Mouse (Mus musculus): ENCODE measurements around the gene Inpp5k. TPM values are rescaled to one million over a fixed set of nuclear protein-coding genes. Genes with fewer than 3 reads are reported as not detected.

Gene Inpp5k
- polyA plus RNA-seq, 1 experiment from 2014 or later = 59.3 TPM

- H3K9me3 ChIP-seq (ENCODE audit: control insufficient read depth, low read length) = no peaks in the 10 kb centered on the region
- no peak overlapping the region for H3K27ac ChIP-seq (ENCODE audit: low read length)
- peaks cover 34% of the 10 kb centered on the region for H3K4me1 ChIP-seq (replicated peaks; ENCODE audit: control insufficient read depth, insufficient read depth, low read length)
- peaks cover 9% of the 10 kb centered on the region for H3K27me3 ChIP-seq (replicated peaks; ENCODE audit: control insufficient read depth, insufficient read depth, low read length)
- peak overlapping the region; percentile 77; the same call in 1 of the 2 replicates for H3K9ac ChIP-seq (replicated peaks; ENCODE audit: low read depth, low read length)
- peaks cover 2% of the 10 kb centered on the region; the same call in 1 of the 2 replicates for H3K36me3 ChIP-seq (ENCODE audit: control insufficient read depth, insufficient read depth)
- 64% methylated on average over 20 of the region's 20 CpGs for WGBS
- no peak for ATAC-seq
- peak overlapping the region; percentile 99 for H3K4me2 ChIP-seq (ENCODE audit: low read length)
- peak overlapping the region; percentile 74 for H3K4me3 ChIP-seq (replicated peaks; ENCODE audit: low read length)
Measured at GRCm38 (mm10) chr11:75656621-75657590, 26.1 kb downstream of the Inpp5k start.

- Histone ChIP-seq H3K4me1 (replicated peaks; ENCODE audit: control insufficient read depth, insufficient read depth, low read length) (peaks cover 27% of the 10 kb centered on the region), H3K27me3 (replicated peaks; ENCODE audit: control insufficient read depth, insufficient read depth, low read length) (peaks cover 9% of the 10 kb centered on the region), H3K4me3 (replicated peaks; ENCODE audit: low read length) (no peak overlapping the region), H3K4me2 (ENCODE audit: low read length) (no peak overlapping the region), H3K27ac (ENCODE audit: low read length) (no peak overlapping the region), H3K36me3 (ENCODE audit: control insufficient read depth, insufficient read depth) (peaks cover 2% of the 10 kb centered on the region; the same call in 1 of the 2 replicates), H3K9ac (replicated peaks; ENCODE audit: low read depth, low read length) (no peak overlapping the region), H3K9me3 (ENCODE audit: control insufficient read depth, low read length) (no peaks in the 10 kb centered on the region)
- no peak for ATAC-seq
Measured at GRCm38 (mm10) chr11:75657841-75658240, 27.1 kb downstream of the Inpp5k start.

GRCm38 (mm10) chr11:75658311-75658710 lies 27.5 kb downstream of the Inpp5k start:
- 92% methylated on average over 13 of the region's 13 CpGs for WGBS
- Histone ChIP-seq H3K9me3 (ENCODE audit: control insufficient read depth, low read length) (no peaks in the 10 kb centered on the region), H3K27me3 (replicated peaks; ENCODE audit: control insufficient read depth, insufficient read depth, low read length) (peaks cover 6% of the 10 kb centered on the region), H3K4me3 (replicated peaks; ENCODE audit: low read length) (no peak overlapping the region), H3K9ac (replicated peaks; ENCODE audit: low read depth, low read length) (no peak overlapping the region), H3K36me3 (ENCODE audit: control insufficient read depth, insufficient read depth) (peaks cover 2% of the 10 kb centered on the region; the same call in 1 of the 2 replicates), H3K27ac (ENCODE audit: low read length) (no peak overlapping the region), H3K4me2 (ENCODE audit: low read length) (no peak overlapping the region), H3K4me1 (replicated peaks; ENCODE audit: control insufficient read depth, insufficient read depth, low read length) (peaks cover 24% of the 10 kb centered on the region)
- ATAC-seq = no peak

GRCm38 (mm10) chr11:75658996-75659750 lies 28.4 kb downstream of the Inpp5k start:
- Histone ChIP-seq H3K4me2 (ENCODE audit: low read length) (no peak overlapping the region), H3K27me3 (replicated peaks; ENCODE audit: control insufficient read depth, insufficient read depth, low read length) (no peaks in the 10 kb centered on the region; the same call in 1 of the 2 replicates), H3K36me3 (ENCODE audit: control insufficient read depth, insufficient read depth) (peaks cover 2% of the 10 kb centered on the region; the same call in 1 of the 2 replicates), H3K4me3 (replicated peaks; ENCODE audit: low read length) (no peak overlapping the region), H3K4me1 (replicated peaks; ENCODE audit: control insufficient read depth, insufficient read depth, low read length) (peaks cover 19% of the 10 kb centered on the region), H3K9me3 (ENCODE audit: control insufficient read depth, low read length) (no peaks in the 10 kb centered on the region), H3K9ac (replicated peaks; ENCODE audit: low read depth, low read length) (no peak overlapping the region), H3K27ac (ENCODE audit: low read length) (no peak overlapping the region)
- ATAC-seq = no peak
- WGBS = 80% methylated on average over 14 of the region's 14 CpGs

DNA sequence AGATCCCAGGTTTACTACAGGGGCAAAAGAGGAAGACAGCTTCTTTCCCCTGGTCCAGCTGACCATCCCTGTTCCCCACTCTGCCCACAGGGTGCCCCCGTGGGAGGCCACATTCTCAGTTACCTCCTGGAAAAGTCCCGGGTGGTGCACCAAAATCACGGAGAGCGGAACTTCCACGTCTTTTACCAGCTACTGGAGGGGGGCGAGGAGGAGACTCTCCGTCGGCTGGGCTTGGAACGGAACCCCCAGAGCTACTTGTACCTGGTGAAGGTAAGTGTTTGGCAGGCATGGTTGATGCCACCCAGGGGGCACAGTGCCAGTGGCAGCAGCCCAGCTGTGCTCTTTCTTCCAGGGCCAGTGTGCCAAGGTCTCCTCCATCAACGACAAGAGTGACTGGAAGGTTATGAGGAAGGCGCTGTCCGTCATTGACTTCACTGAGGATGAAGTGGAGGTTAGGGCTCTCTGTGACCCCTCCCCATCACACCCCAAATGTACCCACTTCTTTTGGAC lies 29.3 kb downstream of the Inpp5k start:
- Histone ChIP-seq H3K36me3 (ENCODE audit: control insufficient read depth, insufficient read depth) (peaks cover 2% of the 10 kb centered on the region; the same call in 1 of the 2 replicates), H3K9me3 (ENCODE audit: control insufficient read depth, low read length) (no peaks in the 10 kb centered on the region), H3K4me3 (replicated peaks; ENCODE audit: low read length) (no peak overlapping the region), H3K9ac (replicated peaks; ENCODE audit: low read depth, low read length) (no peak overlapping the region), H3K4me1 (replicated peaks; ENCODE audit: control insufficient read depth, insufficient read depth, low read length) (peaks cover 15% of the 10 kb centered on the region), H3K4me2 (ENCODE audit: low read length) (no peak overlapping the region), H3K27me3 (replicated peaks; ENCODE audit: control insufficient read depth, insufficient read depth, low read length) (no peaks in the 10 kb centered on the region; the same call in 1 of the 2 replicates), H3K27ac (ENCODE audit: low read length) (no peak overlapping the region)
- no peak for ATAC-seq
- 92% methylated on average over 12 of the region's 12 CpGs for WGBS

GRCm38 (mm10) chr11:75660941-75661800 lies 30.4 kb downstream of the Inpp5k start:
- Histone ChIP-seq H3K9ac (replicated peaks; ENCODE audit: low read depth, low read length) (no peak overlapping the region), H3K4me2 (ENCODE audit: low read length) (no peak overlapping the region), H3K9me3 (ENCODE audit: control insufficient read depth, low read length) (no peaks in the 10 kb centered on the region), H3K27ac (ENCODE audit: low read length) (no peak overlapping the region), H3K4me1 (replicated peaks; ENCODE audit: control insufficient read depth, insufficient read depth, low read length) (peaks cover 8% of the 10 kb centered on the region), H3K27me3 (replicated peaks; ENCODE audit: control insufficient read depth, insufficient read depth, low read length) (no peaks in the 10 kb centered on the region), H3K4me3 (replicated peaks; ENCODE audit: low read length) (no peak overlapping the region), H3K36me3 (ENCODE audit: control insufficient read depth, insufficient read depth) (peaks cover 2% of the 10 kb centered on the region)
- WGBS = 90% methylated on average over 21 of the region's 21 CpGs
- ATAC-seq = no peak

GRCm38 (mm10) chr11:75662131-75662530 lies 31.3 kb downstream of the Inpp5k start:
- Histone ChIP-seq H3K4me2 (ENCODE audit: low read length) (no peak overlapping the region), H3K27ac (ENCODE audit: low read length) (no peak overlapping the region), H3K9me3 (ENCODE audit: control insufficient read depth, low read length) (no peaks in the 10 kb centered on the region), H3K36me3 (ENCODE audit: control insufficient read depth, insufficient read depth) (peaks cover 2% of the 10 kb centered on the region), H3K9ac (replicated peaks; ENCODE audit: low read depth, low read length) (no peak overlapping the region), H3K4me3 (replicated peaks; ENCODE audit: low read length) (no peak overlapping the region), H3K4me1 (replicated peaks; ENCODE audit: control insufficient read depth, insufficient read depth, low read length) (no peaks in the 10 kb centered on the region; the same call in 1 of the 2 replicates), H3K27me3 (replicated peaks; ENCODE audit: control insufficient read depth, insufficient read depth, low read length) (no peaks in the 10 kb centered on the region)
- WGBS = 97% methylated on average over 7 of the region's 7 CpGs
- ATAC-seq = no peak

GRCm38 (mm10) chr11:75666296-75666695 lies 35.5 kb downstream of the Inpp5k start:
- ATAC-seq = no peak
- Histone ChIP-seq H3K27ac (ENCODE audit: low read length) (no peak overlapping the region), H3K4me3 (replicated peaks; ENCODE audit: low read length) (no peak overlapping the region), H3K36me3 (ENCODE audit: control insufficient read depth, insufficient read depth) (no peaks in the 10 kb centered on the region; the same call in 1 of the 2 replicates), H3K4me2 (ENCODE audit: low read length) (no peak overlapping the region), H3K9ac (replicated peaks; ENCODE audit: low read depth, low read length) (no peak overlapping the region), H3K27me3 (replicated peaks; ENCODE audit: control insufficient read depth, insufficient read depth, low read length) (no peaks in the 10 kb centered on the region), H3K9me3 (ENCODE audit: control insufficient read depth, low read length) (no peaks in the 10 kb centered on the region), H3K4me1 (replicated peaks; ENCODE audit: control insufficient read depth, insufficient read depth, low read length) (no peaks in the 10 kb centered on the region)
- WGBS = 96% methylated on average over 6 of the region's 6 CpGs
